Mouse (Mus musculus): ENCODE results near the gene Anapc7.

DNA sequence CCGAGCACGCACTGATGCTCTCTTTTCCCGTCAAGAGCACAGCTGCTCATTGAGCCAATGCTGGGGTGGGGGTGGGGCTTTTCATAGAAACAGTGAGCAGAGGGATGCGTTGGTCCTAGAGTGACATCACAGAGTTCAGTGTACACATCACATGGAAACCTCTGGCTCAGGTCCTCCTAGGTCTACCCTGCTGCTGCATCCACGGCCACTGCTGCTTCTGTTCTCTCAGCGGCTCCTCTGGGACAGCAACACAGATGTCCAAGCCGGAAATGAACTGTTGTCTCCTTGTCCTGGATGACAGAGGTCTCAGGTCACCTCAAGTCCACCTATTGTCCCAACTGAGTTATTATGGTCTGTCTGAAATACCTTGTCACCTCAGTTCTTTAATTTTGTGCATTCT, 28.5 kb downstream of the Anapc7 start:
- TF ChIP-seq ZC3H11A (IDR thresholded peaks at IDR 0.05; ENCODE audit: borderline replicate concordance, low read depth, low read length) (no peak), ZNF384 (IDR thresholded peaks at IDR 0.05; ENCODE audit: low read depth, low read length) (no peak), MAFK (IDR thresholded peaks at IDR 0.05; ENCODE audit: insufficient read depth, low read depth, low read length) (no peak), CHD2 (IDR thresholded peaks at IDR 0.05; ENCODE audit: low read depth, low read length) (no peak)
